ENCODE assay signal across 8 mouse cellular contexts in the genomic region with DNA sequence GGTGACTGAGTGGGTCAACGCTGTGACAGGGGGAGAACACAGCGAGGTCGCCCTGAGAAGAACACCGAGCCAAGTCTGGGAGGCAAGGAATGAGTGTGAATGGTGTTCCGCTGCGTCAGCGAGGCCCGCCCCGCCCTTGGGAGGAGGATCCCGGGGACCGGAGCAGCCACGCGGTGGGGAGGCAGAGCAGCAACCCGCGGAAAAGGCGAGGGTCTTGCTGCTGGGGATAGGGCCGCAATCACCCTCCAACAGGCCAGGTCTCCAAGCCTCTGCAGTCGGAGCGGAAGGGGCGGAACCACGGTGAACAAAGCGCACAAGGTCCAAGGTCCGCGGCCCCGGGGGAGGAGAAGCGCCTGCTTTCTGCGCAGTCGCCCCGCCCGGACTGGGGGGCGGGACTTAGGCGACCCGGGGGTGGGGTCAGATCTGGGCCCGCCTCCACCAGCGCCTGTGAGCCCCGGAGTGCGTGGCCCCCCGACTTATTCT. TPM values are rescaled to one million over a fixed set of nuclear protein-coding genes. Genes with fewer than 3 reads are reported as not detected.
DNase-seq lines count a peak whose midpoint lies in the region; ATAC-seq and TF ChIP-seq lines count a peak whose summit lies in the region.

Plscr3 (plus strand) TSS at position 179 of the 483 bp plus-strand sequence.

- peak within 1 kb of the TSS; percentile 78 for H3K27ac ChIP-seq in MEL (ENCODE audit: control insufficient read depth, low read depth, low read length)
- peak within 1 kb of the TSS; percentile 42 for H3K27ac ChIP-seq in cerebellum, adult 2 months (ENCODE audit: insufficient read depth, low read length)
- H3K27ac ChIP-seq in lung, embryonic 16.5 days (ENCODE audit: low read length) = peak within 1 kb of the TSS; percentile 98

- 0 out of 4 replicates have a peak, but pooled peaks of 1 of the 2 experiments have one; percentile 23 for TF ChIP-seq EP300 in MEL (IDR thresholded peaks at IDR 0.05; ENCODE audit: low read depth in 1 of 2, low read length in 2 of 2)

- peak within 1 kb of the TSS; percentile 60 to 86 for H3K4me3 ChIP-seq in MEL (ENCODE audit: control insufficient read depth in 1 of 2, insufficient read depth in 1 of 2, low read depth in 2 of 2, low read length in 2 of 2)
- H3K4me3 ChIP-seq in cerebellum, adult 2 months (replicated peaks; ENCODE audit: insufficient read depth, low read depth, low read length) = peak within 1 kb of the TSS; percentile 61
- peak within 1 kb of the TSS; percentile 89 for H3K4me3 ChIP-seq in lung, embryonic 16.5 days (ENCODE audit: low read length)

- peaks cover 4 to 14% of the 10 kb centered on the region in 2 experiments; a peak in 2 of 4 replicates for H3K4me1 ChIP-seq in MEL (ENCODE audit: control insufficient read depth in 1 of 2, insufficient read depth in 2 of 2, low read length in 2 of 2)
- peaks cover 14% of the 10 kb centered on the region for H3K4me1 ChIP-seq in cerebellum, adult 2 months (ENCODE audit: control insufficient read depth, insufficient read depth, low read length)
- H3K4me1 ChIP-seq in lung, embryonic 16.5 days (replicated peaks; ENCODE audit: control insufficient read depth, insufficient read depth, low read length) = peaks cover 16% of the 10 kb centered on the region

- under 1% methylated on average over 37 of the region's 38 CpGs for WGBS in cerebellum, adult 2 months
- WGBS in lung, embryonic 16.5 days = under 1% methylated on average over 35 of the region's 38 CpGs

- no peaks in the 10 kb centered on the region for H3K27me3 ChIP-seq in MEL (ENCODE audit: control insufficient read depth in 1 of 2, insufficient read depth in 2 of 2, low read length in 2 of 2)
- H3K27me3 ChIP-seq in cerebellum, adult 2 months (ENCODE audit: control insufficient read depth, insufficient read depth, low read length) = no peaks in the 10 kb centered on the region
- H3K27me3 ChIP-seq in lung, embryonic 16.5 days (ENCODE audit: control insufficient read depth, insufficient read depth, low read depth, low read length) = no peaks in the 10 kb centered on the region

- H3K9ac ChIP-seq in MEL (ENCODE audit: control insufficient read depth, low read depth, low read length, poor library complexity, severe bottlenecking) = peak within 1 kb of the TSS; percentile 79
- H3K9ac ChIP-seq in lung, embryonic 16.5 days (ENCODE audit: low read length) = peak within 1 kb of the TSS; percentile 80

- no peak for TF ChIP-seq CTCF in MEL (IDR thresholded peaks at IDR 0.05 in 2 of 3, conservative IDR thresholded peaks at IDR 0.05 in 1 of 3; ENCODE audit: control insufficient read depth in 1 of 3, insufficient read depth in 1 of 3, low read depth in 2 of 3, low read length in 3 of 3, poor library complexity in 1 of 3, severe bottlenecking in 1 of 3)
- TF ChIP-seq CTCF in cerebellum, adult 2 months (IDR thresholded peaks at IDR 0.05; ENCODE audit: borderline replicate concordance, insufficient read depth, low read depth, low read length) = no peak

- H3K9me3 ChIP-seq in MEL (replicated peaks; ENCODE audit: insufficient read depth, low read length) = no peaks in the 10 kb centered on the region
- H3K9me3 ChIP-seq in lung, embryonic 16.5 days (ENCODE audit: control insufficient read depth, low read length) = no peaks in the 10 kb centered on the region

- DNase-seq in MEL (ENCODE audit: low read depth, low spot score) = peak; percentile 96
- DNase-seq in cerebellum, adult 2 months = peak; percentile 88 to 92
- DNase-seq in forelimb bud, embryonic 11.5 days (ENCODE audit: low read depth, low spot score) = peak; percentile 93
- peak; percentile 65 for DNase-seq in layer of hippocampus, adult 9-10 months (ENCODE audit: low spot score)
- peak; percentile 90 for DNase-seq in ovary, postnatal 10 days (ENCODE audit: low spot score)
- peak; percentile 88 to 92 for DNase-seq in thymus, postnatal 10 days (ENCODE audit: low spot score in 2 of 2)

- peaks cover 3% of the 10 kb centered on the region; the same call in 1 of the 2 replicates for H3K79me2 ChIP-seq in MEL (ENCODE audit: control insufficient read depth, insufficient read depth, low read length, poor library complexity)

- no peak for TF ChIP-seq RAD21 in MEL (IDR thresholded peaks at IDR 0.05; ENCODE audit: low read depth, low read length)

- H3K36me3 ChIP-seq in MEL (ENCODE audit: control insufficient read depth in 1 of 2, insufficient read depth in 2 of 2, low read length in 2 of 2) = peaks cover 0 to 2% of the 10 kb centered on the region in 2 experiments; a peak in 1 of 4 replicates
- H3K36me3 ChIP-seq in lung, embryonic 16.5 days (ENCODE audit: control insufficient read depth, insufficient read depth, low read length) = peaks cover 25% of the 10 kb centered on the region

- ATAC-seq in hematopoietic stem cell, adult 5-6 weeks (replicated peaks in 1 of 2; ENCODE audit: insufficient read depth in 1 of 2, low FRiP score in 2 of 2, low TSS enrichment in 1 of 2, low read depth in 1 of 2, poor library complexity in 2 of 2, severe bottlenecking in 2 of 2) = peak; percentile 77 to 80
- peak; percentile 97 for ATAC-seq in lung, embryonic 16.5 days (ENCODE audit: low read depth)

- TF ChIP-seq POLR2A in MEL (IDR thresholded peaks at IDR 0.05; ENCODE audit: control insufficient read depth in 1 of 2, insufficient read depth in 1 of 2, low read depth in 1 of 2, low read length in 2 of 2, poor library complexity in 1 of 2) = peak; percentile 85 to 97
- peak; percentile 73 for TF ChIP-seq POLR2A in cerebellum, adult 2 months (IDR thresholded peaks at IDR 0.05; ENCODE audit: borderline replicate concordance, insufficient read depth, low read length)

- peak within 1 kb of the TSS; percentile 96 for H3K4me2 ChIP-seq in lung, embryonic 16.5 days (ENCODE audit: low read depth, low read length)

TF ChIP-seq in MEL, 35 proteins besides CTCF, POLR2A, EP300 and RAD21:
- TF ChIP-seq MYB (IDR thresholded peaks at IDR 0.05; ENCODE audit: low read depth, low read length) (no peak), POLR2AphosphoS5 (IDR thresholded peaks at IDR 0.05; ENCODE audit: borderline replicate concordance, low read depth, low read length) (0 out of 2 replicates have a peak, but pooled peaks have one; percentile 40), MYC (IDR thresholded peaks at IDR 0.05; ENCODE audit: low read depth, low read length) (peak; percentile 87), UBTF (IDR thresholded peaks at IDR 0.05; ENCODE audit: borderline replicate concordance, insufficient read depth, low read depth, low read length) (no peak), TCF12 (IDR thresholded peaks at IDR 0.05; ENCODE audit: low read depth, low read length) (peak; percentile 44; the same call in 1 of the 2 replicates), MAFK (IDR thresholded peaks at IDR 0.05; ENCODE audit: borderline replicate concordance, low read depth, low read length) (peak; percentile 41; the same call in 1 of the 2 replicates), ZNF384 (IDR thresholded peaks at IDR 0.05; ENCODE audit: low read depth, low read length) (no peak), SIN3A (IDR thresholded peaks at IDR 0.05; ENCODE audit: low read length) (peak; percentile 72), ETS1 (IDR thresholded peaks at IDR 0.05; ENCODE audit: low read depth, low read length) (no peak), POLR2AphosphoS2 (IDR thresholded peaks at IDR 0.05; ENCODE audit: low read length) (peak; percentile 84; the same call in 1 of the 2 replicates), NELFE (IDR thresholded peaks at IDR 0.05; ENCODE audit: low read depth, low read length) (peak; percentile 83), CHD1 (IDR thresholded peaks at IDR 0.05; ENCODE audit: low read depth, low read length) (no peak), MAZ (IDR thresholded peaks at IDR 0.05; ENCODE audit: low read depth, low read length) (peak; percentile 40; the same call in 1 of the 2 replicates), HCFC1 (IDR thresholded peaks at IDR 0.05; ENCODE audit: low read depth, low read length) (peak; percentile 73), MEF2A (IDR thresholded peaks at IDR 0.05; ENCODE audit: extremely low read depth, insufficient replicate concordance, low read depth, low read length, poor library complexity, severe bottlenecking) (no peak), MAX (IDR thresholded peaks at IDR 0.05; ENCODE audit: low read length) (peak; percentile 90), TAL1 (IDR thresholded peaks at IDR 0.05; ENCODE audit: low read length) (no peak), GABPA (IDR thresholded peaks at IDR 0.05; ENCODE audit: low read depth, low read length) (no peak), SMC3 (IDR thresholded peaks at IDR 0.05; ENCODE audit: low read depth, low read length) (peak; percentile 8; the same call in 1 of the 2 replicates), USF2 (IDR thresholded peaks at IDR 0.05; ENCODE audit: borderline replicate concordance in 1 of 2, insufficient read depth in 1 of 2, low read depth in 1 of 2, low read length in 2 of 2) (no peak), E2F4 (IDR thresholded peaks at IDR 0.05; ENCODE audit: borderline replicate concordance, low read depth, low read length) (no peak), TBP (IDR thresholded peaks at IDR 0.05; ENCODE audit: low read depth, low read length) (peak; percentile 74), MXI1 (IDR thresholded peaks at IDR 0.05; ENCODE audit: low read depth, low read length) (peak; percentile 93), NRF1 (IDR thresholded peaks at IDR 0.05; ENCODE audit: insufficient read depth, low read depth, low read length, poor library complexity, severe bottlenecking) (peak; percentile 74), ZMIZ1 (IDR thresholded peaks at IDR 0.05; ENCODE audit: low read depth, low read length) (peak; percentile 28; the same call in 1 of the 2 replicates), GATA1 (IDR thresholded peaks at IDR 0.05; ENCODE audit: low read depth, low read length) (no peak), KAT2A (conservative IDR thresholded peaks at IDR 0.05; ENCODE audit: low read depth, low read length) (no peak), ZKSCAN1 (IDR thresholded peaks at IDR 0.05; ENCODE audit: low read depth, low read length) (no peak), ELF1 (IDR thresholded peaks at IDR 0.05; ENCODE audit: low read depth, low read length) (no peak), BHLHE40 (IDR thresholded peaks at IDR 0.05; ENCODE audit: borderline replicate concordance, low read depth, low read length) (no peak), USF1 (IDR thresholded peaks at IDR 0.05; ENCODE audit: low read depth, low read length) (no peak)
TF ChIP-seq in MEL: peak in this region for 15.

RNA-seq across cellular contexts. Expression of gene Plscr3, which starts in this region (rescaled TPM):
- total RNA-seq in MEL (2012; rRNA removed) = 3.8 and 4.6 TPM in 2 replicates
- polyA plus RNA-seq in MEL (2012; ENCODE audit: insufficient read depth in 1 of 2, insufficient read length in 2 of 2, low read depth in 1 of 2, low replicate concordance in 2 of 2, missing spikeins in 1 of 2) = 10 to 100 TPM in 1 of 2 experiments, not detected in 1; 26.0 TPM
- polyA plus RNA-seq in cerebellum, adult 2 months (2012; rRNA removed) = 34.2 and 36.9 TPM in 2 replicates
- 27.2 and 33.3 TPM in 2 replicates for total RNA-seq in hematopoietic stem cell, adult 5-6 weeks (2017)
- 115 and 137 TPM in 2 replicates for polyA plus RNA-seq in lung, embryonic 16.5 days (2015; fragmentation: Nextera tagmentation; extraction: Ambion mirVana)

Comparison
In these comparisons a context has a peak if more than half of its experiments do, and no peak if none do; other contexts are left out.
1. Peak in every context shown above with its lines: DNase-seq, ATAC-seq, H3K4me3 ChIP-seq and H3K27ac ChIP-seq.
2. H3K27ac ChIP-seq: peak in every context shown above with its lines; median percentile 98 in lung, embryonic 16.5 days; 78 in MEL; 42 in cerebellum, adult 2 months.